Mouse (Mus musculus): ENCODE measurements around the gene Myb.

DNA sequence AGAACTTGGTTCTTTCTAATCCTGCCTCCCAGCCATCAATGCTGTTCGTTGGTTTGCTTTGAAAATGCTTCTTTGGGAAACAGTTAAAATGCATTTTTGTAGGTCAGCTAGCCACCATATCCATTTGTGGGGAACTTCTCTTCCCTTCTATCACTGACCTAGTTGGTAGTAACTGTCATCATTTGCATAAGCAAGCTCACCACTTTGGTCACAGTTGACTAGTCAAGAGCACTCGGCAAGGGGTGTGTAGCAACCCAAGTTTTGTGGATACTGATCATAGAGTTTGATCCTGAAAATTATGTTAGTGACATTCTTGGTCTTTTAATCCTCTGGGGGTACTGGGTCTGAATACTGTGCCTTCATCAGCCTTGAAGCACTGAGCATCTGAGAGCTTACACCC is 48.1 kb downstream of the Myb start:
- no peak for TF ChIP-seq POLR2A (IDR thresholded peaks at IDR 0.05; ENCODE audit: control insufficient read depth in 1 of 2, insufficient read depth in 1 of 2, low read depth in 1 of 2, low read length in 2 of 2, poor library complexity in 1 of 2)
- TF ChIP-seq USF1 (IDR thresholded peaks at IDR 0.05; ENCODE audit: low read depth, low read length) = no peak
- no peak for TF ChIP-seq CHD2 (IDR thresholded peaks at IDR 0.05; ENCODE audit: low read length)
- no peak for TF ChIP-seq KAT2A (conservative IDR thresholded peaks at IDR 0.05; ENCODE audit: low read depth, low read length)
- no peak for TF ChIP-seq CTCF (IDR thresholded peaks at IDR 0.05 in 2 of 3, conservative IDR thresholded peaks at IDR 0.05 in 1 of 3; ENCODE audit: control insufficient read depth in 1 of 3, insufficient read depth in 1 of 3, low read depth in 2 of 3, low read length in 3 of 3, poor library complexity in 1 of 3, severe bottlenecking in 1 of 3)
- TF ChIP-seq SIN3A (IDR thresholded peaks at IDR 0.05; ENCODE audit: low read length) = no peak
- TF ChIP-seq GATA1 (IDR thresholded peaks at IDR 0.05; ENCODE audit: low read depth, low read length) = no peak
- no peak for TF ChIP-seq JUND (IDR thresholded peaks at IDR 0.05; ENCODE audit: low read depth, low read length)
- TF ChIP-seq GABPA (IDR thresholded peaks at IDR 0.05; ENCODE audit: low read depth, low read length) = no peak

Data from MEL (cell line).